Mouse (Mus musculus) heart, adult 2 months (tissue): ENCODE results near the gene Agbl4.

ENCODE experiments used
- CTCF ChIP-seq: fragments of 200-600 bp; IDR thresholded peaks from 2 replicates; pipeline ENCODE4 v1.8.1; 2022; ENCODE audit warnings: antibody characterized with exemption, mild to moderate bottlenecking, moderate library complexity
- EP300 ChIP-seq: fragments of 200-500 bp; IDR thresholded peaks from 2 replicates; pipeline ENCODE4 v1.6.1; 2011; ENCODE audit warnings: low read depth, low read length, control low read depth; ENCODE audit not compliant: insufficient read depth

DNA sequence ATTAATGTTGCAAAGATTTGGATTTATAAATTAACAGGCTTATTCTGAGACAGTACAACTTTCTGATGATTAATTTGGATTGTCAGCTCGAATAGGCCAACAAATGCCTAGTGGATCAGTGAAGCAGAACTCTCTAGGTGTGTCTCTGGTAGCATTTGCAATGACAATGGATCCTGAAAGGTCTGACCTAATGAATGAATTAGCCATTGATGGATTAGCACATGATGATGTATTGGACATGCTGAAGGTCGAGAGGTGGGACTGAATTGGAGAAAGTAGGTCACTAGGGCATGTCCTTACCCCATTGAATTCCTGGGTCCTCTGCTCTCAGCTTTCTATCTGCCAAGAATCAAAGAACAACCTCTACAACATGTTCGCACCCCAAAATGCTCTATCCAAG lies 1285.3 kb downstream of the Agbl4 start:
- TF ChIP-seq CTCF (no peak), EP300 (no peak)
